Mouse (Mus musculus) c-Kit-negative CD71-positive TER-119-positive erythroid progenitor cells, embryonic 14.5 days (primary cell): ENCODE results near the gene Iqcj.

Experiments
- DNase-seq: peaks from one replicate; pipeline ENCODE4 v3.0.0-alpha.2; 2013; ENCODE audit warnings: low read depth, low spot score

Iqcj gene

GRCm38 (mm10) chr3:67892026-67892705 is at the start of gene Iqcj, which contains the start of gene Iqschfp:
TSS of gene Iqcj (plus strand) at chr3:67892220.
TSS of gene Iqschfp (plus strand) at chr3:67892232.
- DNase-seq, result no peak

DNA sequence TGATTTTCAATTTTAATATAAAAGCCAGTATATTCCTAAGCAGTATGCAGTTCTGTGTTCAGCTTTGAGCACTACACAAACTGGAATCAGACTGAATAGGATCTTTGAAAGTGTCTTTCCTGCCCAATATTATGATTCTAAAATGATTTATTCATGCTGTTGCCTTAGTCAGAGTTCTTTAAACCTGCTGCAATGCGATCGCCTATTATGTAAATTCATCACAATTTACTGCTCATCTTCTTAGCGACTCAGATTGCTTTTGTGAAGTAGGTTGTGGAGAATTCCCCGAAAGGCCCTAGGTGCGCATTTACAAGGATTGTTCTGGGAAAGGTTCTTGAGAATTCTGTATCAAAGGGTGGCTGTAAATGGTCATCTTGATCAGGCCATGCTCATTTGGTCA is 39.6 kb upstream of the Iqcj start:
- DNase-seq, result no peak

GRCm38 (mm10) chr3:67861524-67861923 is 30.5 kb upstream of the Iqcj start:
- DNase-seq, result no peak

GRCm38 (mm10) chr3:67867420-67868065 is 24.5 kb upstream of the Iqcj start:
- DNase-seq, result no peak

GRCm38 (mm10) chr3:67869424-67869823 is 22.6 kb upstream of the Iqcj start:
- no peak for DNase-seq

DNA sequence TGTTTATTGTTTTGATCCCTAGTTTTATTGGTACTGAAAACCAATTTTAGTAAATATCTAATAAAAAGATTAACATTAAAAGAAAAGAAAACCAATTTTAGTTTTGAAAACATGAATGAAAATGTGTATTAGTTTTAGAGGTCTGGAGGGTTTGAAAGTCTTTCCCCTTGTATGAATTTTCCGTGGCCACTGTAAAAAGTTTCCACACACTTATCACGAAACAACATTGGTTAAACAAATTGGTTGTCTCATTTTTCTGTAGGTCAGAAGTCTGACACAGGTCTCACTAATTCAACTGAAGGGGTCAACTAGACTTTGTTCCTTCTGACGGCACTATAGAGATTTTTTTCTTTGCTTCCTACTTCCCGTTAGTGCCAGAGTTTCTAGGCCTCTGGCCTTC is 14.8 kb upstream of the Iqcj start:
- DNase-seq, result no peak

DNA sequence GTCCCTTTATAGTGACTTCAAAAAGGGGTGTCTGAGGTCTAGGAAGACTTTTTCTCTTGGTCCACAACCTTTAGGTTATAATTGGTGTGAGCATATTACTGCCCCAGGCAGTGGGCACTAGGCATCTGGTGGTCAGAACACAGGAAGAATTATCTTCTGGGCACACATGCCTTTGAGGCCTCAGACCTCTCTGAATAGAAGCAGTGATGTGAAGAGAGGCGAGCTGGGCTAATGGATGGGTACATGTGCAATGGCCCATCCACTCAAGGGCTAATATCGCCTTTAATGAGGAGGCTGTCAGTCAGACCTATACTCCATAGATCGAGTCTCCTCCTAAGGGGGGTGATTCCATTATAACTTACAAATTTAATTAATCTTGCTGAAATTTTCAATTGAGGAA is 7.7 kb upstream of the Iqcj start:
- DNase-seq, result no peak

GRCm38 (mm10) chr3:67886176-67886575 is 5.8 kb upstream of the Iqcj start:
- DNase-seq, result no peak

DNA sequence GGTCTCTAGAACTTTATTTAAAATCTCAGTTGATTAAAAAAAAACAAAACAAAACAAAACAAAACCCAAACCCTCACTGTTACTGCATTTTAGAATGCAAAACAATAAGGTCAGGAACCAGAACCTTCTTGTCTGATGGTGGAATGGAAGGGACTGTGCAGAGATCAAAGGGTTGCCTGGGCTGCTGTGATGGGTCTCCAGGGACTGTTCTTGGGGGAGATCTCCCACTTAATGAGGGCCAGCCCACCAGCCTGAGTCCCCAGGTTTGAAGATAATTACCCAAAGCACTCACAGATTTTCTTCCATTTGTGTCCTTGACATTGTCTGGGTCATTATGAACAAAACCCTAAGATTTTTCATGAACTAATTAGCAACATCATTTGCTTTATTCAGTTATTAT is 4.8 kb upstream of the Iqcj start:
- DNase-seq, result no peak

DNA sequence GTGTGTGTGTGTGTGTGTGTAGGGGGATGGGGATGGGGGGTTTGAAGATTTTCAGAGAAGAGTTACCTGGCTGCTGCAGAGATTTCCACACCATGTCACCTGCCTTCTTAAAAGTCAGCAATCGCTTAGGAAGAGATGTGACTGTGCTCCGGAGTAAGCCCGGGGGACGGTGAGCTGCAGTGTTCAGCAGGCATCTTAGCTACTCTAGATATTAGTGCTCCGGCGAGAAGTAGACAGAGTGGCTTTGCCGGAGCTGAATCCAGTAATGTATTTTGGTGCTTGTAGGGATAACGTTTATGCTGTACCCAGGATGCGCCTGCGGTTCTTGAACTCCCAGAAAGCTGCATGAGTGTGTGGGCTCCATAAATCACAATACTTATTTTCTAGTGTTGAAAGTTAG is 748 bp downstream of the Iqcj start:
- DNase-seq, result no peak

- no peak for DNase-seq
These were observed 10.5 kb downstream of the Iqcj start for GRCm38 (mm10) chr3:67902517-67902916.

DNA sequence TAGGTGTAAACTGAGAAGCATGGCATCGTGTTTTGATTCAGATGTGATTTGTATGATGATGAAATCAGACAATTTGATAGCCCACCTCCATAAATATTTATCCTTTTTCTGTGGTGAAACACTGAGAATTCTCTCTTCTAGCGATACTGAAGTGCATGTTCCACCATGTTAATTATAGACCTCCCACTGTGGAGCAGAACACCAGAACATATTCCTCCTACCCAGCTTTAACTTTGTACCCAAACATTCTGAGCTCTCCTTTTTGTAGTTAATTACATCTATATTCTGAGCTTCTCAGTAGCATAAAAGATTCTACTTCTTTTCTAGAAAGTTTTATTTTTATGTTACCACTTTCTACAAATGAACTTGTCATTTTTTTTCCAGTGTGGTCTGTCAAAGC is 16.6 kb downstream of the Iqcj start:
- no peak for DNase-seq

GRCm38 (mm10) chr3:67918098-67918497 is 26.1 kb downstream of the Iqcj start:
- no peak for DNase-seq

DNA sequence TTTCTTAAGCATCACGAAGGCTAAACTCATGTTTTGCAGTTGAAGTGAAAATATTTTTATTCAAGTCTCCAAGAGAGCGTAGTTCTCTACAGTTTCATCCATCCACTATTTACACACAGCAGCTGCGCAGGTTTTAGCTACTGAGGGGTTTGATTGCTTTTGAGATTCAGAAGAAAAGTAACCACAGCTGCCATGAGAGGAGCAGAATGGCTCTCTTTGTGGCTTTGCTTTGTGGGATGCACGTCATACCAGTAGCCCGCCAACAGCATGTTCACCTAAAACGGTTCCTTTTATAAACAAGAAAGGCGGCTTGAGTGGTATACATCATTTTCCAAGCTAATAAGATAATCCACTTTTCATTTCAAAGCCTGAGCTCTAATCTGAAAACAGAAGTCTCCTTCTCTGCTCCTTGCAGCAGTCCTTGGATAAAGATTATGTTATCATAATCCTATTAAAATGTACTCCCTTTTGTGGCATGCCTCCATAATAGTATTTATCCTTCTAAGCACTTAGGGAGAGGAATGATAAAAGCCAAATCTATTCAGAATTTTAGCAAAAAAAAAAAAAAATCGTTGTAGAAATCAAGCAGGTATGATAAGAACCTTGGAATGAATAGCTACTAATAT is 26.7 kb downstream of the Iqcj start:
- no peak for DNase-seq

- no peak for DNase-seq
These were observed 31.1 kb downstream of the Iqcj start for GRCm38 (mm10) chr3:67923095-67923494.

- no peak for DNase-seq
These were observed 33.4 kb downstream of the Iqcj start for GRCm38 (mm10) chr3:67925453-67925852.

- DNase-seq, result no peak
These were observed 38.6 kb downstream of the Iqcj start for GRCm38 (mm10) chr3:67930424-67931133.

- no peak for DNase-seq
These were observed 39.2 kb downstream of the Iqcj start for GRCm38 (mm10) chr3:67931181-67931580.

- DNase-seq, result no peak
These were observed 39.9 kb downstream of the Iqcj start for GRCm38 (mm10) chr3:67931914-67932313.

DNA sequence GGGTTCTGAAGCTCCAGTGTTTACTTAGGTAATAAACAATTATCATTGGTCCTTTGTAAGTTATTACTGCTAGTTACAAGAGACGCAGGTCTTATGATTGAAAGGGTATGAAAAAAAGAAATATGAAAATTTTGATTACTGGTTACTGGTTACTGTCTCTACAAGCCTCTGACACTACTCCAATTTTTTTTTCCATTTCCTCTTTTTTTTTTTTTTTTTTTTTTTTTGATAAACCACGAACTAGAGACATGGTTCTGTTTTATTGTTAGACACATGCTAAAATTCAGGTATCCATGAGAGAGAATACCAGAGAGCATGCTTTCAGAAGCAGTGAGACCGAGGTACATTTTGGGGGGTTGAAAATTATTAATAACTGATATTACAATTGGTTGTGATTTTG is 43.8 kb downstream of the Iqcj start:
- no peak for DNase-seq

- DNase-seq, result no peak
These were observed 55.0 kb downstream of the Iqcj start for GRCm38 (mm10) chr3:67947000-67947399.

- DNase-seq, result no peak
These were observed 60.5 kb downstream of the Iqcj start for GRCm38 (mm10) chr3:67952517-67952940.
